Mouse (Mus musculus): ENCODE results near the gene Ift81. TPM values are rescaled to one million over a fixed set of nuclear protein-coding genes. Genes with fewer than 3 reads are reported as not detected.

Ift81 gene
- polyA plus RNA-seq, 1 experiment from 2014 or later: 2.7 TPM

DNA sequence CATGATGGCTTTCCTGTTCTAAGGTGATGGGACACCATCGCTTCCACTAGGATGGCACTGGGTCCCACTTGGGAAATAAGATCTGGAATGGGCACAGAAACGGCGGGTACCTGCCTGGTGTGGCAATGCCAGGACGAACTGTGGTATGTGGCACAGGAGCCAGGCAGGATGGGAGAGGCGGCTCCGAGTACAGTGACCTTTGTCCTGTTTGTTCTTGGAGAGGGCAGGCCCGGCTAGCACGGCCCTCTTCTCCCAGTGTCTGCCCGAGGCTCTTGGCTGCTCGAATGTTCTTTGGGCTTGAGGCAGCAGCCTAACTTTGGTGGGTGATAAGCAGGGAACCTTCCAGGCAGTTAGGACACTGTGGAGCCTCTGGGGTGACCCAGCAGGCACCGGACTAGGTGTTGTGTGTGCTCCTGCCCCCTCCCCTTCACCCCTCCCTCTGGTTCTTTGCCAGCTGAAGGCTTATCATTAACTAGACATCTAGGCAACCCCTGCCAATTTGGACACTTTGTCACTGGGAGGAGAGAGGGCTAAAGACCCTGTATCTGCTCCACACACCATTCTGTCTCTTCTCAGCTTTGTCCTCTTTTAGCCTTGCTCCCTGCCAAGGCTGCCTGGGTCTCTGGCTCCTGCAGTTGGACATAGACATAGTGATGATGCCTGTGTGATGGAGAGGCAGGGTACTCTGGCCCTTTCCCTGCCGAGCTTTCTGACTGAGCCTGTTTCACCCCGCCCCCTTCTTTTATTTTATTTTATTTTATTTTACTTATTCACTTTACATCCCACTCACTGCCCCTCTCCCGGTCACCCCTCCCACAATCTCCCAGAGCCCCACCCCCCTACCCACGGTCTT lies 87.2 kb downstream of the Ift81 start:
- DNase-seq: peak; percentile 63
- peaks cover 36% of the 10 kb centered on the region for H3K4me1 ChIP-seq (ENCODE audit: insufficient read depth)

DNA sequence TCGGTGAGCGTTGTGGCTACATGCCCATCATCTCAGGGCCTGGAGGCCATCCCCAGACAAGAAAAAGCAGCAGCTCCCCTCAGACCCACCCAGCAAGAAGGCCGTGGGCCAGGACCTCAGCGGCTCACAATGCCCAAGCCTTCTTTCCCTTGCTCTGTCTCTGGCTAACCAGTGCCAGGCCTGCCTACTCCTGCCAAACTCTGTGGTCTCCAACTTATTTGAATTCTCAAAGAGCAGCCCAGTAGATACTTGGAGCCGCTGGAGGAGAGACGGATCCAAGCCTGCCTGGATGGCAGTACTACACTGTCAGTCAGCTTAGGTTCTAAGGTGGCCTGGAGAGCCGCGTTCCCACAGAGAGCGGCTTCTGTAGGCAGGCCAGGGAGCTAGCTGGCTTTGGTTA lies 87.9 kb downstream of the Ift81 start:
- Histone ChIP-seq H3K36me3 (replicated peaks; ENCODE audit: insufficient read depth, low read length) (no peaks in the 10 kb centered on the region), H3K9ac (replicated peaks) (0 out of 2 replicates have a peak overlapping the region, but pooled peaks have one; percentile 1), H3K27ac (ENCODE audit: low read depth) (peak overlapping the region; percentile 91), H3K4me2 (ENCODE audit: low read depth, low read length) (peak overlapping the region; percentile 48; the same call in 1 of the 2 replicates), H3K9me3 (ENCODE audit: low read length) (no peaks in the 10 kb centered on the region), H3K4me3 (ENCODE audit: low read depth, low read length) (no peak overlapping the region), H3K4me1 (ENCODE audit: insufficient read depth) (peaks cover 36% of the 10 kb centered on the region), H3K27me3 (ENCODE audit: insufficient read depth, low read length) (no peaks in the 10 kb centered on the region)
- DNase-seq (no peak), ATAC-seq (0 out of 2 replicates have a peak, but pooled peaks have one; percentile 3)
- TF ChIP-seq EP300 (IDR thresholded peaks at IDR 0.05; ENCODE audit: low read depth) (no peak), CTCF (IDR thresholded peaks at IDR 0.05; ENCODE audit: low read depth) (no peak)
- 86% methylated on average over 9 of the region's 9 CpGs for WGBS (ENCODE audit: insufficient replicate concordance)

More for the DNA sequence above, 87.2 kb downstream of the Ift81 start:
- Histone ChIP-seq H3K4me2 (ENCODE audit: low read depth, low read length) (peak overlapping the region; percentile 48), H3K9me3 (ENCODE audit: low read length) (no peaks in the 10 kb centered on the region), H3K4me3 (ENCODE audit: low read depth, low read length) (no peak overlapping the region), H3K9ac (replicated peaks) (no peak overlapping the region), H3K36me3 (replicated peaks; ENCODE audit: insufficient read depth, low read length) (no peaks in the 10 kb centered on the region), H3K27ac (ENCODE audit: low read depth) (peak overlapping the region; percentile 91), H3K27me3 (ENCODE audit: insufficient read depth, low read length) (no peaks in the 10 kb centered on the region)
- TF ChIP-seq EP300 (IDR thresholded peaks at IDR 0.05; ENCODE audit: low read depth) (no peak), CTCF (IDR thresholded peaks at IDR 0.05; ENCODE audit: low read depth) (no peak)
- 49% methylated on average over 15 of the region's 15 CpGs for WGBS (ENCODE audit: insufficient replicate concordance)
- peak; percentile 86 for ATAC-seq

DNA sequence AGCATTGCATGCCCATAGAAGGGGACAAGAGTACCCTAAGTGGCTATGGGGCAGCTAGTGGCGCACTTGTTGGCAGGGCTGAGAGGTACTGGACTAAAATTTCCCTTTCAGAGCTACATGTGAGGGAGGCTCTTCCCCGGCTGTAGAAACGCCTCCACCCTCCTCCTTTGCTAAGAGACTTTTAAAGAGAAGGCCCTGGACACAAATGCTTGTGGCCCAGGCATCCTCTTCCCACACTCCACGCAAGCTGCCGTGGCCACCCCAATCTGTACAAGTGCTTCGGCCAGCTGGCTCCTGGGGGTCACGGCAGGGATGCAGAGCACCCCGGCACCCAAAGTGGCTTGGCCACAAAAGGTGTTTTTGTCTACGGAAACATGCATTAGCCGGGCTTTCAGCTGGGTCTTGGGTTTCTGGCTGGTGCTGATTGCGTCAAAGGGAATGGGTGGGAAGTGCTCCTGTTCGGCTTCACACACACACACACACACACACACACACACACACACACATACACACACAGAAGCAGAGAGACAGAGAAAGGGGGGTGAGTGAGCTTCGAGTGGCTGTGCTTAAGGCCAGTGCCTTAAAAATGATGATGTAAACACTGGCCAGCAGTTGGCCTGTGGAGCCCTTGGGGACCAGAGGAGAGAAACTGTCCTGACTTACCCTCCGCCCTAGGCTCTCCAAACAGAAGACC lies 88.9 kb downstream of the Ift81 start:
- no peak overlapping the region for H3K4me2 ChIP-seq (ENCODE audit: low read depth, low read length)
- no peaks in the 10 kb centered on the region for H3K9me3 ChIP-seq (ENCODE audit: low read length)
- no peak overlapping the region for H3K4me3 ChIP-seq (ENCODE audit: low read depth, low read length)
- no peaks in the 10 kb centered on the region for H3K36me3 ChIP-seq (replicated peaks; ENCODE audit: insufficient read depth, low read length)
- ATAC-seq (no peak), DNase-seq (no peak)
- H3K4me1 ChIP-seq (ENCODE audit: insufficient read depth): peaks cover 35% of the 10 kb centered on the region
- WGBS (ENCODE audit: insufficient replicate concordance): 70% methylated on average over 14 of the region's 14 CpGs
- H3K27me3 ChIP-seq (ENCODE audit: insufficient read depth, low read length): no peaks in the 10 kb centered on the region
- no peak for TF ChIP-seq CTCF (IDR thresholded peaks at IDR 0.05; ENCODE audit: low read depth)
- no peak for TF ChIP-seq EP300 (IDR thresholded peaks at IDR 0.05; ENCODE audit: low read depth)
- peak overlapping the region; percentile 30; the same call in 1 of the 2 replicates for H3K9ac ChIP-seq (replicated peaks)
- peak overlapping the region; percentile 70 for H3K27ac ChIP-seq (ENCODE audit: low read depth)

DNA sequence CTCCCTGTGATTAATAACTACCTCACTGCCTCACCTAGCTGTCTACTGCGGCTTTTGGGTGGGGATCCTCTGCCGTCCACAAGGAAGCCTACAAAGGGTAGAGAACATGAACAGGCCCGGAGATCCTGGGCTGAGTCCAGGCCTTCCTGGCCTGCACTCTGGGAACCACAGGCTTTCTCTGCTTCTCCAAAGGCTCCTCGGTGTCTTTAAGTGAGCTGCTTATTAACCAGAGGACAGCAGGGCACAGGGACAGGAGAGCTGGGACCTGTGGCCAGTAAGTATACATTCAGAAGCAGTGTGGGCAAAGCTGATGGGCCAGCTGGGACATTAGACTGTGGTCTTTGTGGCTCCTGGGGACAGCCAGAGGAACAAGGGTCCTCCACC lies 89.5 kb downstream of the Ift81 start:
- H3K4me3 ChIP-seq (ENCODE audit: low read depth, low read length): no peak overlapping the region
- no peak for TF ChIP-seq EP300 (IDR thresholded peaks at IDR 0.05; ENCODE audit: low read depth)
- TF ChIP-seq CTCF (IDR thresholded peaks at IDR 0.05; ENCODE audit: low read depth): no peak
- peak overlapping the region; percentile 70 for H3K27ac ChIP-seq (ENCODE audit: low read depth)
- DNase-seq (no peak), ATAC-seq (no peak)
- H3K4me1 ChIP-seq (ENCODE audit: insufficient read depth): peaks cover 34% of the 10 kb centered on the region
- no peaks in the 10 kb centered on the region for H3K36me3 ChIP-seq (replicated peaks; ENCODE audit: insufficient read depth, low read length)
- H3K27me3 ChIP-seq (ENCODE audit: insufficient read depth, low read length): no peaks in the 10 kb centered on the region
- H3K9ac ChIP-seq (replicated peaks): peak overlapping the region; percentile 30; the same call in 1 of the 2 replicates
- no peaks in the 10 kb centered on the region for H3K9me3 ChIP-seq (ENCODE audit: low read length)
- 74% methylated on average over 4 of the region's 4 CpGs for WGBS (ENCODE audit: insufficient replicate concordance)
- no peak overlapping the region for H3K4me2 ChIP-seq (ENCODE audit: low read depth, low read length)

DNA sequence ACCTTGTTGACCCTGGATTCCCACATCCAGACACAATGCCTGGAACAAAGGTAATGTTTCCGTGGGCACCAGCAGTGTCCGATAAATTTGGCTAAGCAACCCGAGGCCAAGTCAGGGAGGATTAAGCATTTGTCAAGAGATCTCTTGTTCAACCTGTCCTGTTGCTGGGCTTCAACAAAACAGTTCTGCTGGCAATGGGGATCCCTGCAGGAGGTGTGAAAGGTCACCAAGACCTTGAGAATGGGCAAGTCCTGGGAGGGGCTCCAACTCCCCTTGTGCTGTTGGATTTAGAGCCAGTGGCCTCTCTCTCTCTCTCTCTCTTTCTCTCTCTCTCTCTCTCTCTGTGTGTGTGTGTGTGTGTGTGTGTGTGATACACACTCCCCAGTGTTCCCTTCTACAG lies 90.1 kb downstream of the Ift81 start:
- DNase-seq: no peak
- Histone ChIP-seq H3K4me2 (ENCODE audit: low read depth, low read length) (no peak overlapping the region), H3K4me1 (ENCODE audit: insufficient read depth) (peaks cover 30% of the 10 kb centered on the region), H3K4me3 (ENCODE audit: low read depth, low read length) (no peak overlapping the region), H3K9me3 (ENCODE audit: low read length) (no peaks in the 10 kb centered on the region), H3K36me3 (replicated peaks; ENCODE audit: insufficient read depth, low read length) (no peaks in the 10 kb centered on the region), H3K27ac (ENCODE audit: low read depth) (peak overlapping the region; percentile 70; the same call in 1 of the 2 replicates), H3K9ac (replicated peaks) (no peak overlapping the region), H3K27me3 (ENCODE audit: insufficient read depth, low read length) (no peaks in the 10 kb centered on the region)
- 82% methylated on average over 3 of the region's 3 CpGs for WGBS (ENCODE audit: insufficient replicate concordance)
- no peak for TF ChIP-seq EP300 (IDR thresholded peaks at IDR 0.05; ENCODE audit: low read depth)
- TF ChIP-seq CTCF (IDR thresholded peaks at IDR 0.05; ENCODE audit: low read depth): no peak
- ATAC-seq: no peak

DNA sequence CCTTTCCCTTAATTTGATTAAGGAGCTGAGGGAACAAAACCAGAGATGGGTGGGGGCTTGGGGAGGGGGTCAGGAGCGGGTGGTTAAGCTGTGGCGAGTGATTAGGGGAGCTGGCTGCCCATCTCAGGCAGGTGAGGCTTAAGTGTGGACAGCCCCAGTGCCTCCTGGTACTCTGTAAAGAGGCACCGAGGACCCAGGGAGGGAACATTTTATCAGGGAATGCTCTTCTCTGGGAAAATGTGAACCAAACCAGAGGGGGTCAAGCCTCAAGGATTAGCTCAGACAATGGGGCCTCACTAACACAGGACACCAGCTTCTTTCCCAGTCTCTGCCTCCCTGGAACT lies 93.2 kb downstream of the Ift81 start:
- 71% methylated on average over 3 of the region's 3 CpGs for WGBS (ENCODE audit: insufficient replicate concordance)
- H3K4me2 ChIP-seq (ENCODE audit: low read depth, low read length): 0 out of 2 replicates have a peak overlapping the region, but pooled peaks have one; percentile 22
- DNase-seq (no peak), ATAC-seq (no peak)
- no peaks in the 10 kb centered on the region for H3K9me3 ChIP-seq (ENCODE audit: low read length)
- no peaks in the 10 kb centered on the region for H3K36me3 ChIP-seq (replicated peaks; ENCODE audit: insufficient read depth, low read length)
- H3K4me3 ChIP-seq (ENCODE audit: low read depth, low read length): no peak overlapping the region
- no peaks in the 10 kb centered on the region for H3K27me3 ChIP-seq (ENCODE audit: insufficient read depth, low read length)
- H3K27ac ChIP-seq (ENCODE audit: low read depth): no peak overlapping the region
- no peak for TF ChIP-seq CTCF (IDR thresholded peaks at IDR 0.05; ENCODE audit: low read depth)
- peaks cover 12% of the 10 kb centered on the region for H3K4me1 ChIP-seq (ENCODE audit: insufficient read depth)
- no peak overlapping the region for H3K9ac ChIP-seq (replicated peaks)
